8 mouse cellular contexts compared by ENCODE assay signal in the genomic region with DNA sequence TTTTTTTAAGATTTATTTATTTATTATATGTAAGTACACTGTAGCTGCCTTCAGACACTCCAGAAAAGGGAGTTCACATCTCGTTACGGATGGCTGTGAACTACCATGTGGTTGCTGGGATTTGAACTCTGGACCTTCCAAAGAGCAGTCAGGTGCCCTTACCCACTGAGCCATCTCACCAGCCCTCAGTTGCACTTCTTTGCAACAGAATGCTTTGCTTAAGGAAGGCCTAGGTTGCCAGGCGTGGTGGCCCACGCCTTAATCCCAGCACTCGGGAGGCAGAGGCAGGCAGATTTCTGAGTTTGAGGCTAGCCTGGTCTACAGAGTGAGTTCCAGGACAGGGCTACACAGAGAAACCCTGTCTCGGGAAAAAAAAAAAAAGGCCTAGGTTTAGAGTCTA. TPM values are rescaled to one million over a fixed set of nuclear protein-coding genes. Genes with fewer than 3 reads are reported as not detected.
A peak's percentile ranks its signal among the peaks of the same experiment; 100 is the strongest.
DNase-seq lines count a peak whose midpoint lies in the region; ATAC-seq and TF ChIP-seq lines count a peak whose summit lies in the region.
"Not testable (repeated sequence)": the region's sequence is repeated elsewhere in the genome, so short reads cannot be mapped to it uniquely, and the experiment has no call there.

No protein-coding gene starts in this region.

- not testable (repeated sequence) for H3K9me3 ChIP-seq in embryonic facial prominence, embryonic 10.5 days; forebrain, embryonic 14.5 days (replicated peaks; ENCODE audit: control insufficient read depth, low read length); heart, embryonic 16.5 days (replicated peaks; ENCODE audit: control insufficient read depth, low read length); intestine, embryonic 16.5 days (ENCODE audit: control insufficient read depth, low read length); limb, embryonic 13.5 days; lung, embryonic 16.5 days (ENCODE audit: control insufficient read depth, low read length)

- peak overlapping the region; percentile 86 for H3ac ChIP-seq in myocyte (ENCODE audit: control insufficient read depth, insufficient read length)

- ATAC-seq in forebrain, embryonic 14.5 days; heart, embryonic 16.5 days (replicated peaks; ENCODE audit: extremely low read depth, insufficient read depth, low FRiP score); intestine, embryonic 16.5 days; limb, embryonic 13.5 days (ENCODE audit: low FRiP score, low read depth); lung, embryonic 16.5 days (ENCODE audit: low read depth): not testable (repeated sequence)

- not testable (repeated sequence) for H3K27me3 ChIP-seq in embryonic facial prominence, embryonic 10.5 days (replicated peaks; ENCODE audit: low read depth, poor library complexity, severe bottlenecking); forebrain, embryonic 14.5 days (replicated peaks; ENCODE audit: control insufficient read depth, insufficient read depth, low read length); heart, embryonic 16.5 days (ENCODE audit: control insufficient read depth, insufficient read depth, low read length); intestine, embryonic 16.5 days (replicated peaks; ENCODE audit: control insufficient read depth, insufficient read depth, low read length); limb, embryonic 13.5 days; lung, embryonic 16.5 days (ENCODE audit: control insufficient read depth, insufficient read depth, low read depth, low read length); myocyte (ENCODE audit: control insufficient read depth, insufficient read depth, insufficient read length)

- peaks cover 32% of the 10 kb centered on the region for H3K4me1 ChIP-seq in embryonic facial prominence, embryonic 10.5 days
- peaks cover 12% of the 10 kb centered on the region for H3K4me1 ChIP-seq in forebrain, embryonic 14.5 days (ENCODE audit: control insufficient read depth, insufficient read depth, low read length)
- peaks cover 17% of the 10 kb centered on the region for H3K4me1 ChIP-seq in heart, embryonic 16.5 days (ENCODE audit: control insufficient read depth, insufficient read depth, low read length)
- H3K4me1 ChIP-seq in intestine, embryonic 16.5 days (ENCODE audit: control insufficient read depth, insufficient read depth, low read length): peaks cover 19% of the 10 kb centered on the region
- H3K4me1 ChIP-seq in limb, embryonic 13.5 days: peaks cover 26% of the 10 kb centered on the region
- peaks cover 17% of the 10 kb centered on the region for H3K4me1 ChIP-seq in lung, embryonic 16.5 days (replicated peaks; ENCODE audit: control insufficient read depth, insufficient read depth, low read length)

- peaks cover 48% of the 10 kb centered on the region for H3K36me3 ChIP-seq in embryonic facial prominence, embryonic 10.5 days (replicated peaks)
- H3K36me3 ChIP-seq in forebrain, embryonic 14.5 days (ENCODE audit: control insufficient read depth, insufficient read depth, low read length): peaks cover 27% of the 10 kb centered on the region
- H3K36me3 ChIP-seq in heart, embryonic 16.5 days (ENCODE audit: control insufficient read depth, insufficient read depth): peaks cover 22% of the 10 kb centered on the region
- not testable (repeated sequence) for H3K36me3 ChIP-seq in intestine, embryonic 16.5 days (ENCODE audit: control insufficient read depth, insufficient read depth, low read length)
- peaks cover 30% of the 10 kb centered on the region for H3K36me3 ChIP-seq in limb, embryonic 13.5 days
- H3K36me3 ChIP-seq in lung, embryonic 16.5 days (ENCODE audit: control insufficient read depth, insufficient read depth, low read length): peaks cover 22% of the 10 kb centered on the region
- peaks cover 18% of the 10 kb centered on the region for H3K36me3 ChIP-seq in myocyte (ENCODE audit: control insufficient read depth, insufficient read depth)

- peak overlapping the region; percentile 87 for H3K4me2 ChIP-seq in forebrain, embryonic 14.5 days (ENCODE audit: low read length)
- peak overlapping the region; percentile 82 for H3K4me2 ChIP-seq in heart, embryonic 16.5 days (ENCODE audit: low read depth, low read length)
- peak overlapping the region; percentile 74 for H3K4me2 ChIP-seq in intestine, embryonic 16.5 days (ENCODE audit: low read depth, low read length)
- H3K4me2 ChIP-seq in limb, embryonic 13.5 days (replicated peaks): peak overlapping the region; percentile 85
- H3K4me2 ChIP-seq in lung, embryonic 16.5 days (ENCODE audit: low read depth, low read length): peak overlapping the region; percentile 74
- H3K4me2 ChIP-seq in myocyte (ENCODE audit: low read depth): peak overlapping the region; percentile 48

- peak overlapping the region; percentile 99 for H3K4me3 ChIP-seq in embryonic facial prominence, embryonic 10.5 days
- H3K4me3 ChIP-seq in forebrain, embryonic 14.5 days (ENCODE audit: low read depth, low read length): peak overlapping the region; percentile 97
- peak overlapping the region; percentile 94 for H3K4me3 ChIP-seq in heart, embryonic 16.5 days (ENCODE audit: low read length)
- peak overlapping the region; percentile 99 for H3K4me3 ChIP-seq in intestine, embryonic 16.5 days (ENCODE audit: low read length)
- H3K4me3 ChIP-seq in limb, embryonic 13.5 days: peak overlapping the region; percentile 100
- H3K4me3 ChIP-seq in lung, embryonic 16.5 days (ENCODE audit: low read length): peak overlapping the region; percentile 100
- peak overlapping the region; percentile 45 for H3K4me3 ChIP-seq in myocyte

- peak overlapping the region; percentile 91; the same call in 1 of the 2 replicates for H3K9ac ChIP-seq in forebrain, embryonic 14.5 days (ENCODE audit: low read length)
- not testable (repeated sequence) for H3K9ac ChIP-seq in heart, embryonic 16.5 days (ENCODE audit: low read length); intestine, embryonic 16.5 days (ENCODE audit: low read depth, low read length); lung, embryonic 16.5 days (ENCODE audit: low read length)
- H3K9ac ChIP-seq in limb, embryonic 13.5 days: peak overlapping the region; percentile 98; the same call in 1 of the 2 replicates

- DNase-seq in A20 (ENCODE audit: low read depth, low spot score): peak; percentile 10
- not testable (repeated sequence) for DNase-seq in embryonic facial prominence, embryonic 10.5 days (ENCODE audit: low spot score); forebrain, embryonic 14.5 days (ENCODE audit: low spot score)

- TF ChIP-seq POLR2A in myocyte (IDR thresholded peaks at IDR 0.05; ENCODE audit: insufficient read length, low read depth): not testable (repeated sequence)

- 87% methylated on average over 6 of the region's 6 CpGs for WGBS in embryonic facial prominence, embryonic 10.5 days
- WGBS in forebrain, embryonic 14.5 days: 75% methylated on average over 6 of the region's 6 CpGs
- 70% methylated on average over 6 of the region's 6 CpGs for WGBS in heart, embryonic 16.5 days
- 69% methylated on average over 6 of the region's 6 CpGs for WGBS in intestine, embryonic 16.5 days
- WGBS in limb, embryonic 13.5 days: 80% methylated on average over 6 of the region's 6 CpGs
- WGBS in lung, embryonic 16.5 days: 70% methylated on average over 6 of the region's 6 CpGs

- H3K79me2 ChIP-seq in myocyte (ENCODE audit: control insufficient read depth, insufficient read depth): peaks cover 48% of the 10 kb centered on the region

- H3K27ac ChIP-seq in embryonic facial prominence, embryonic 10.5 days (replicated peaks); forebrain, embryonic 14.5 days (ENCODE audit: low read depth, low read length); heart, embryonic 16.5 days (ENCODE audit: low read length); intestine, embryonic 16.5 days (ENCODE audit: low read length); limb, embryonic 13.5 days; lung, embryonic 16.5 days (ENCODE audit: low read length): not testable (repeated sequence)

RNA-seq across cellular contexts. Expression of gene Apopt1, which starts 0.8 kb away (rescaled TPM):
- polyA plus RNA-seq in embryonic facial prominence, embryonic 10.5 days (2016; fragmentation: Nextera tagmentation; extraction: Ambion mirVana): 56.2 and 56.4 TPM in 2 replicates
- 47.1 and 50.8 TPM in 2 replicates for polyA plus RNA-seq in forebrain, embryonic 14.5 days (2014; fragmentation: Nextera tagmentation; extraction: Ambion mirVana)
- 40.2 and 43.9 TPM in 2 replicates for polyA plus RNA-seq in heart, embryonic 16.5 days (2015; fragmentation: Nextera tagmentation; extraction: Ambion mirVana)
- polyA plus RNA-seq in intestine, embryonic 16.5 days (2015; fragmentation: Nextera tagmentation; extraction: Ambion mirVana): 56.2 and 58.2 TPM in 2 replicates
- polyA plus RNA-seq in limb, embryonic 13.5 days (2015; fragmentation: Nextera tagmentation; extraction: Ambion mirVana): 60.8 and 61.0 TPM in 2 replicates
- polyA plus RNA-seq in lung, embryonic 16.5 days (2015; fragmentation: Nextera tagmentation; extraction: Ambion mirVana): 45.7 and 47.0 TPM in 2 replicates
- 54.6 TPM for polyA plus RNA-seq in myocyte (2012; fragmentation: generic; extraction: Trizol)

RNA-seq across cellular contexts. Expression of gene Bag5, which starts 0.8 kb away (rescaled TPM):
- polyA plus RNA-seq in embryonic facial prominence, embryonic 10.5 days (2016; fragmentation: Nextera tagmentation; extraction: Ambion mirVana): 50.2 and 58.0 TPM in 2 replicates
- polyA plus RNA-seq in forebrain, embryonic 14.5 days (2014; fragmentation: Nextera tagmentation; extraction: Ambion mirVana): 60.4 and 65.8 TPM in 2 replicates
- polyA plus RNA-seq in heart, embryonic 16.5 days (2015; fragmentation: Nextera tagmentation; extraction: Ambion mirVana): 40.9 and 42.9 TPM in 2 replicates
- polyA plus RNA-seq in intestine, embryonic 16.5 days (2015; fragmentation: Nextera tagmentation; extraction: Ambion mirVana): 43.0 and 46.2 TPM in 2 replicates
- polyA plus RNA-seq in limb, embryonic 13.5 days (2015; fragmentation: Nextera tagmentation; extraction: Ambion mirVana): 62.7 and 63.0 TPM in 2 replicates
- 50.2 and 50.7 TPM in 2 replicates for polyA plus RNA-seq in lung, embryonic 16.5 days (2015; fragmentation: Nextera tagmentation; extraction: Ambion mirVana)
- polyA plus RNA-seq in myocyte (2012; fragmentation: generic; extraction: Trizol): 20.3 TPM

RNA-seq across cellular contexts. Expression of gene Trmt61a, which starts 36.0 kb away (rescaled TPM):
- polyA plus RNA-seq in embryonic facial prominence, embryonic 10.5 days (2016; fragmentation: Nextera tagmentation; extraction: Ambion mirVana): 17.7 and 19.6 TPM in 2 replicates
- polyA plus RNA-seq in forebrain, embryonic 14.5 days (2014; fragmentation: Nextera tagmentation; extraction: Ambion mirVana): 5.8 and 7.8 TPM in 2 replicates
- polyA plus RNA-seq in heart, embryonic 16.5 days (2015; fragmentation: Nextera tagmentation; extraction: Ambion mirVana): 7.7 and 8.5 TPM in 2 replicates
- polyA plus RNA-seq in intestine, embryonic 16.5 days (2015; fragmentation: Nextera tagmentation; extraction: Ambion mirVana): 11.3 and 12.7 TPM in 2 replicates
- polyA plus RNA-seq in limb, embryonic 13.5 days (2015; fragmentation: Nextera tagmentation; extraction: Ambion mirVana): 10.7 and 13.0 TPM in 2 replicates
- 7.0 and 7.2 TPM in 2 replicates for polyA plus RNA-seq in lung, embryonic 16.5 days (2015; fragmentation: Nextera tagmentation; extraction: Ambion mirVana)
- polyA plus RNA-seq in myocyte (2012; fragmentation: generic; extraction: Trizol): 17.7 TPM

RNA-seq across cellular contexts. Expression of gene Ckb, which starts 41.7 kb away (rescaled TPM):
- 479 and 683 TPM in 2 replicates for polyA plus RNA-seq in embryonic facial prominence, embryonic 10.5 days (2016; fragmentation: Nextera tagmentation; extraction: Ambion mirVana)
- polyA plus RNA-seq in forebrain, embryonic 14.5 days (2014; fragmentation: Nextera tagmentation; extraction: Ambion mirVana): 1,532 and 1,552 TPM in 2 replicates
- 388 and 414 TPM in 2 replicates for polyA plus RNA-seq in heart, embryonic 16.5 days (2015; fragmentation: Nextera tagmentation; extraction: Ambion mirVana)
- 927 and 953 TPM in 2 replicates for polyA plus RNA-seq in intestine, embryonic 16.5 days (2015; fragmentation: Nextera tagmentation; extraction: Ambion mirVana)
- 128 and 135 TPM in 2 replicates for polyA plus RNA-seq in limb, embryonic 13.5 days (2015; fragmentation: Nextera tagmentation; extraction: Ambion mirVana)
- 210 and 218 TPM in 2 replicates for polyA plus RNA-seq in lung, embryonic 16.5 days (2015; fragmentation: Nextera tagmentation; extraction: Ambion mirVana)
- polyA plus RNA-seq in myocyte (2012; fragmentation: generic; extraction: Trizol): 670 TPM

RNA-seq across cellular contexts. Expression of gene Klc1, which starts 44.8 kb away (rescaled TPM):
- polyA plus RNA-seq in embryonic facial prominence, embryonic 10.5 days (2016; fragmentation: Nextera tagmentation; extraction: Ambion mirVana): 130 and 131 TPM in 2 replicates
- 391 and 464 TPM in 2 replicates for polyA plus RNA-seq in forebrain, embryonic 14.5 days (2014; fragmentation: Nextera tagmentation; extraction: Ambion mirVana)
- polyA plus RNA-seq in heart, embryonic 16.5 days (2015; fragmentation: Nextera tagmentation; extraction: Ambion mirVana): 125 and 134 TPM in 2 replicates
- polyA plus RNA-seq in intestine, embryonic 16.5 days (2015; fragmentation: Nextera tagmentation; extraction: Ambion mirVana): 75.7 and 83.4 TPM in 2 replicates
- 112 and 113 TPM in 2 replicates for polyA plus RNA-seq in limb, embryonic 13.5 days (2015; fragmentation: Nextera tagmentation; extraction: Ambion mirVana)
- polyA plus RNA-seq in lung, embryonic 16.5 days (2015; fragmentation: Nextera tagmentation; extraction: Ambion mirVana): 82.4 and 86.9 TPM in 2 replicates
- polyA plus RNA-seq in myocyte (2012; fragmentation: generic; extraction: Trizol): 252 TPM

Comparison
In these comparisons a context has a peak if more than half of its experiments do, and no peak if none do; other contexts are left out.
1. H3K4me3 ChIP-seq: peak in every context shown above with its lines; median percentile 100 in limb, embryonic 13.5 days; 100 in lung, embryonic 16.5 days; 99 in embryonic facial prominence, embryonic 10.5 days; 99 in intestine, embryonic 16.5 days; 97 in forebrain, embryonic 14.5 days; 94 in heart, embryonic 16.5 days; 45 in myocyte.